In the genomic region with DNA sequence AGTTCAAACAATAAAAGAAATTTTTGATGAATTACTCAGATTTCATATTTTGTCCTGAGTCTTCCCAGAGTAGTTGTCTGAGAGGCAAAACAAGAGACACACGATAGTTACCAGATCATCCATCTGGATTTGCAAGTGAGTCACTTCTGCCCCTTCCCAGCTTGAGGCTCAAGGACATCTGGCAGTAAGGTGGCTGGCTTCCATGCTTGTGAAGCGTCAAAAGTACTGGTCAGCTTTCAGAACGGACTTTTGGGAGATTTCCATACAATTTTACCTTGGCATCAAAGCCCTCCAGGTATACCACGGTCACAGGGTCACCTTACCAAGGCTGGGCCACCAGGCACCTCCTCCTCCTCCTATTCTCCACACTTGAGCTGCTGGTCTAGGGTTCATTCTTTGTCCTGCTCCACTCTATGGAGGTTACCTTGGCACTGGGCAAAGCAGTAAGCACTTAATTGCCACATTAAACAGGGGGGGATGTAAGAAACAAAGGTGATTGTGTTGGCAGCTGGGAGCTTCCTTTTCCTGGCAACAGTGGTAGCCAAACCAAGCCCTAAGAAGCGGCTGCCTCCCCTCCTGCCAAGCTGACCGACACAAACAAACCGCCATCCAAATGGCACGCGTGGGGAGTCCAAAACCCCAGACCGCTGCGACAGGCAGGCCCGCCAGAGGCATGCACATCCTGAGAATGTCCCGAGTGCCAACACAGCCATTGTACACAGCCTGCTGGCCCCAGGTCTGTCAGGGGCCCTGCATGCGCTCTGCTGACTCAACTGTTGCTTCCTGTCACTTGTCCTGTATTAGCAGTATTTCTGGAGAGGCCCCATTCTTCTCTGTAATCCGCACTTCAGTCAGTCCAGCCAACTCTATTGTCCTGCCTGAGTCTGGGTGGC, we compare ENCODE assay signal across 8 mouse cellular contexts. TPM values are rescaled to one million over a fixed set of nuclear protein-coding genes. Genes with fewer than 3 reads are reported as not detected.
A peak's percentile ranks its signal among the peaks of the same experiment; 100 is the strongest.
DNase-seq lines count a peak whose midpoint lies in the region; ATAC-seq and TF ChIP-seq lines count a peak whose summit lies in the region.

No protein-coding gene starts in this region.

- peaks cover 6% of the 10 kb centered on the region; the same call in 1 of the 2 replicates for H3K36me3 ChIP-seq in liver, adult 2 months (ENCODE audit: control insufficient read depth, insufficient read depth, low read length)
- H3K36me3 ChIP-seq in liver, embryonic 11.5 days (ENCODE audit: control insufficient read depth, insufficient read depth, low read length), result no peaks in the 10 kb centered on the region
- peaks cover 8% of the 10 kb centered on the region for H3K36me3 ChIP-seq in forebrain, embryonic 12.5 days (replicated peaks)
- H3K36me3 ChIP-seq in hindbrain, embryonic 13.5 days, result peaks cover 7% of the 10 kb centered on the region
- peaks cover 12% of the 10 kb centered on the region for H3K36me3 ChIP-seq in midbrain, embryonic 12.5 days

- TF ChIP-seq CTCF in liver, adult 2 months (IDR thresholded peaks at IDR 0.05; ENCODE audit: low read depth, low read length), result no peak

- H3K9me3 ChIP-seq in liver, embryonic 11.5 days (ENCODE audit: control insufficient read depth, low read length), result no peaks in the 10 kb centered on the region
- H3K9me3 ChIP-seq in forebrain, embryonic 12.5 days, result no peaks in the 10 kb centered on the region
- H3K9me3 ChIP-seq in hindbrain, embryonic 13.5 days, result no peaks in the 10 kb centered on the region
- no peaks in the 10 kb centered on the region for H3K9me3 ChIP-seq in midbrain, embryonic 12.5 days

- no peak for TF ChIP-seq POLR2A in liver, adult 2 months (IDR thresholded peaks at IDR 0.05; ENCODE audit: extremely low read depth, insufficient read depth, low read length)

- no peaks in the 10 kb centered on the region; the same call in 1 of the 2 replicates for H3K79me2 ChIP-seq in liver, adult 2 months (ENCODE audit: control insufficient read depth, insufficient read depth, low read length)

- H3K4me2 ChIP-seq in liver, embryonic 11.5 days, result no peak overlapping the region
- peak overlapping the region; percentile 37 for H3K4me2 ChIP-seq in forebrain, embryonic 12.5 days
- peak overlapping the region; percentile 43 for H3K4me2 ChIP-seq in hindbrain, embryonic 13.5 days
- peak overlapping the region; percentile 77 for H3K4me2 ChIP-seq in midbrain, embryonic 12.5 days (replicated peaks)

- H3K4me1 ChIP-seq in liver, adult 2 months (ENCODE audit: control insufficient read depth, insufficient read depth, low read length), result no peaks in the 10 kb centered on the region; the same call in 1 of the 2 replicates
- no peaks in the 10 kb centered on the region; the same call in 1 of the 2 replicates for H3K4me1 ChIP-seq in liver, embryonic 11.5 days (replicated peaks; ENCODE audit: control insufficient read depth, insufficient read depth, low read length)
- H3K4me1 ChIP-seq in forebrain, embryonic 12.5 days, result peaks cover 79% of the 10 kb centered on the region
- peaks cover 75% of the 10 kb centered on the region for H3K4me1 ChIP-seq in hindbrain, embryonic 13.5 days (replicated peaks)
- H3K4me1 ChIP-seq in midbrain, embryonic 12.5 days, result peaks cover 76% of the 10 kb centered on the region

- ATAC-seq in liver, embryonic 11.5 days (replicated peaks; ENCODE audit: low FRiP score), result no peak
- ATAC-seq in forebrain, embryonic 12.5 days (ENCODE audit: low FRiP score), result peak; percentile 63
- ATAC-seq in hindbrain, embryonic 13.5 days (ENCODE audit: low FRiP score), result peak; percentile 55
- ATAC-seq in midbrain, embryonic 12.5 days (ENCODE audit: low FRiP score, low read depth), result peak; percentile 70
- ATAC-seq in inflammation-experienced regulatory T-cells, adult 6 months, result no peak
- no peak for ATAC-seq in monocyte, adult 5-6 weeks (replicated peaks; ENCODE audit: insufficient number of reproducible peaks, low FRiP score, low TSS enrichment, poor library complexity, severe bottlenecking)

- WGBS in liver, adult 2 months, result 41% methylated on average over 15 of the region's 15 CpGs
- 70% methylated on average over 15 of the region's 15 CpGs for WGBS in liver, embryonic 11.5 days
- 11% methylated on average over 15 of the region's 15 CpGs for WGBS in forebrain, embryonic 12.5 days
- WGBS in hindbrain, embryonic 13.5 days, result 19% methylated on average over 15 of the region's 15 CpGs
- 14% methylated on average over 15 of the region's 15 CpGs for WGBS in midbrain, embryonic 12.5 days

- no peaks in the 10 kb centered on the region for H3K27me3 ChIP-seq in liver, adult 2 months (ENCODE audit: control insufficient read depth, insufficient read depth, low read length)
- H3K27me3 ChIP-seq in liver, embryonic 11.5 days (replicated peaks; ENCODE audit: control insufficient read depth, insufficient read depth, low read length), result peaks cover 18% of the 10 kb centered on the region
- H3K27me3 ChIP-seq in forebrain, embryonic 12.5 days, result peaks cover 34% of the 10 kb centered on the region
- H3K27me3 ChIP-seq in hindbrain, embryonic 13.5 days, result 0 out of 2 replicates have a peak, but pooled peaks cover 13% of the 10 kb centered on the region
- peaks cover 26% of the 10 kb centered on the region for H3K27me3 ChIP-seq in midbrain, embryonic 12.5 days

- no peak overlapping the region for H3K27ac ChIP-seq in liver, adult 2 months (replicated peaks; ENCODE audit: insufficient read depth, low read depth, low read length)
- H3K27ac ChIP-seq in liver, embryonic 11.5 days (ENCODE audit: low read depth, low read length), result no peak overlapping the region
- peak overlapping the region; percentile 60 for H3K27ac ChIP-seq in forebrain, embryonic 12.5 days
- H3K27ac ChIP-seq in hindbrain, embryonic 13.5 days, result 0 out of 2 replicates have a peak overlapping the region, but pooled peaks have one; percentile 24
- H3K27ac ChIP-seq in midbrain, embryonic 12.5 days (replicated peaks), result peak overlapping the region; percentile 47

- H3K4me3 ChIP-seq in liver, adult 2 months (ENCODE audit: insufficient read depth, low read depth, low read length), result no peak overlapping the region
- H3K4me3 ChIP-seq in liver, embryonic 11.5 days (ENCODE audit: low read depth, low read length), result no peak overlapping the region
- no peak overlapping the region; the same call in 1 of the 2 replicates for H3K4me3 ChIP-seq in forebrain, embryonic 12.5 days (replicated peaks)
- H3K4me3 ChIP-seq in hindbrain, embryonic 13.5 days, result no peak overlapping the region
- peak overlapping the region; percentile 6; the same call in 1 of the 2 replicates for H3K4me3 ChIP-seq in midbrain, embryonic 12.5 days

- peak; percentile 39 for DNase-seq in liver, adult 2 months (ENCODE audit: extremely low read depth, low read depth, low spot score)
- DNase-seq in liver, embryonic 11.5 days (ENCODE audit: low spot score), result no peak
- no peak for DNase-seq in urinary bladder, postnatal 25 days (ENCODE audit: low spot score)

- no peak overlapping the region for H3K9ac ChIP-seq in liver, adult 2 months (ENCODE audit: low read depth, low read length)
- H3K9ac ChIP-seq in liver, embryonic 11.5 days (ENCODE audit: low read depth, low read length), result no peak overlapping the region
- H3K9ac ChIP-seq in forebrain, embryonic 12.5 days, result no peak overlapping the region
- H3K9ac ChIP-seq in hindbrain, embryonic 13.5 days, result no peak overlapping the region
- no peak overlapping the region for H3K9ac ChIP-seq in midbrain, embryonic 12.5 days (replicated peaks)

RNA-seq across cellular contexts. Expression of a gene that starts 6.9 kb away (rescaled TPM):
- total RNA-seq in liver, adult 2 months (2014; rRNA removed), result 2.2 and 3.2 TPM in 2 replicates
- 0.58 and 0.84 TPM in 2 replicates for polyA plus RNA-seq in liver, adult 2 months (2012; rRNA removed)
- polyA plus RNA-seq in liver, embryonic 11.5 days (2014; fragmentation: Nextera tagmentation; extraction: Ambion mirVana), result 4.6 and 4.7 TPM in 2 replicates
- polyA plus RNA-seq in forebrain, embryonic 12.5 days (2016; fragmentation: Nextera tagmentation; extraction: Ambion mirVana), result 20.5 and 21.2 TPM in 2 replicates
- polyA plus RNA-seq in hindbrain, embryonic 13.5 days (2015; fragmentation: Nextera tagmentation; extraction: Ambion mirVana), result 16.3 and 17.7 TPM in 2 replicates
- polyA plus RNA-seq in midbrain, embryonic 12.5 days (2016; fragmentation: Nextera tagmentation; extraction: Ambion mirVana), result 51.2 and 53.0 TPM in 2 replicates
- under 1 TPM; 0.13 to 0.86 (median 0.77) TPM for polyA plus RNA-seq in inflammation-experienced regulatory T-cells, adult 6 months (2017; shearing (Covaris generic))
- total RNA-seq in monocyte, adult 5-6 weeks (2017), result 7.4 to 10.4 TPM (median 8.6 TPM) in 3 replicates

Comparison
In these comparisons a context has a peak if more than half of its experiments do, and no peak if none do; other contexts are left out.
1. H3K27ac ChIP-seq: peak in forebrain, embryonic 12.5 days (single experiment), hindbrain, embryonic 13.5 days (single experiment) and midbrain, embryonic 12.5 days (single experiment); none in liver, adult 2 months (single experiment) and liver, embryonic 11.5 days (single experiment).
2. ATAC-seq: peak in forebrain, embryonic 12.5 days (single experiment), hindbrain, embryonic 13.5 days (single experiment) and midbrain, embryonic 12.5 days (single experiment); none in liver, embryonic 11.5 days (single experiment), inflammation-experienced regulatory T-cells, adult 6 months (single experiment) and monocyte, adult 5-6 weeks (single experiment).